Mouse (Mus musculus) heart, embryonic 14.5 days (tissue): ENCODE results near the gene Hdhd5. TPM values are rescaled to one million over a fixed set of nuclear protein-coding genes. Genes with fewer than 3 reads are reported as not detected.

Source experiments
- ATAC-seq: fragments of 200-750 bp; cut with Nextera tagmentation; 2 replicates; pipeline ENCODE4 v1.8.0; 2017; ENCODE audit warnings: low read depth, moderate TSS enrichment; ENCODE audit not compliant: insufficient number of reproducible peaks, insufficient read depth, low FRiP score
- H3K27ac ChIP-seq, 2 experiments: fragments of 200-500 bp in 1 of 2; fragments of 300-500 bp in 1 of 2; sonication (generic) in 1 of 2; replicated peaks in 1 of 2; 2 replicates each; pipeline ENCODE4 v1.5.1; 2012 to 2014; ENCODE audit warnings: low read depth in 2 of 2, low read length in 2 of 2, control low read depth in 1 of 2, mild to moderate bottlenecking in 1 of 2, mixed read lengths in 1 of 2; ENCODE audit not compliant: control insufficient read depth in 1 of 2, insufficient read depth in 1 of 2
- H3K27me3 ChIP-seq: fragments of 300-500 bp; sonication (generic); 2 replicates; pipeline ENCODE4 v1.6.1; 2014; ENCODE audit warnings: mild to moderate bottlenecking, low read length, control low read depth; ENCODE audit not compliant: control insufficient read depth, insufficient read depth
- H3K36me3 ChIP-seq: fragments of 300-500 bp; sonication (generic); 2 replicates; pipeline ENCODE4 v1.6.1; 2014; ENCODE audit warnings: mild to moderate bottlenecking, control low read depth, low read length, mixed read lengths; ENCODE audit not compliant: control insufficient read depth, insufficient read depth
- H3K4me1 ChIP-seq, 2 experiments: fragments of 200-500 bp in 1 of 2; fragments of 300-500 bp in 1 of 2; sonication (generic) in 1 of 2; 2 replicates each; pipeline ENCODE4 v1.6.1; 2012 to 2014; ENCODE audit warnings: low read length in 2 of 2, control low read depth in 1 of 2, mixed read lengths in 1 of 2; ENCODE audit not compliant: control insufficient read depth in 2 of 2, insufficient read depth in 2 of 2
- H3K4me2 ChIP-seq: fragments of 300-500 bp; sonication (generic); 2 replicates; pipeline ENCODE4 v1.6.1; 2014; ENCODE audit warnings: mild to moderate bottlenecking, low read length
- H3K4me3 ChIP-seq, 2 experiments: fragments of 200-500 bp in 1 of 2; fragments of 300-500 bp in 1 of 2; sonication (generic) in 1 of 2; 2 replicates each; pipeline ENCODE4 v1.5.1; 2012 to 2014; ENCODE audit warnings: low read length in 2 of 2, mild to moderate bottlenecking in 2 of 2, control low read depth in 1 of 2, low read depth in 1 of 2, moderate library complexity in 1 of 2; ENCODE audit not compliant: control insufficient read depth in 1 of 2, insufficient read depth in 1 of 2
- H3K9ac ChIP-seq: fragments of 300-500 bp; sonication (generic); 2 replicates; pipeline ENCODE4 v1.6.1; 2014; ENCODE audit warnings: mild to moderate bottlenecking, low read length
- H3K9me3 ChIP-seq: fragments of 300-500 bp; sonication (generic); 2 replicates; pipeline ENCODE4 v1.6.1; 2016; ENCODE audit warnings: low read length, control low read depth; ENCODE audit not compliant: control insufficient read depth
- WGBS: fragments of 180-500 bp; shearing (Covaris S2); extraction: QIAGEN DNeasy Blood & Tissue Kit; methylation state at CpG from one replicate; pipeline ENCODE4 v1.1.7; 2014; 5-methylcytosine and 5-hydroxymethylcytosine counted together
- polyA plus RNA-seq: library from polyadenylated mRNA; unstranded; fragments of >200 nt; fragmentation: Nextera tagmentation; extraction: Ambion mirVana; gene quantifications from 2 replicates; pipeline ENCODE4 v1.2.1, GENCODE M21; 2014

The Hdhd5 gene
- polyA plus RNA-seq, 1 experiment from 2014 or later, result 14.1 TPM

DNA sequence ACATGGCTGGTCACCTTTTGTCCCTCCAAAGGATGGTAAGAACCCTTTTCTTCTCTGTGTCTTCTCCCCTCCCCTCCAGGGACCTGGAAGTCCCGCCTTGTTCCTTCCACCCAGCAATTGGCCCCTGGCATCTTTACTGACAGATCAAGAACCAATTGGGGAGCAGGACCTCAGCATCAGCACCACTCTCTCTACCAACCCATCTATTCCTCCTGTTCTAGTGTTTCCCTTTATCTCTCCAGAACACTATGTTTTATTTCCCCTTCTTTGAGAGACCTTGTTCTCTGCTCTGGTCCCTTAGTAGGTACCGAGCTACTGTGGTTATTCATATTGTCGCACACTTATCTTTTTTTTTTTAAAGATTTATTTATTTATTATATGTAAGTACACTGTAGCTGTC lies 15.2 kb upstream of the Hdhd5 start:
- Histone ChIP-seq H3K4me3 (no peak overlapping the region), H3K36me3 (no peaks in the 10 kb centered on the region), H3K9ac (no peak overlapping the region), H3K27me3 (no peaks in the 10 kb centered on the region), H3K4me2 (no peak overlapping the region), H3K27ac (no peak overlapping the region), H3K4me1 (peaks cover 8% of the 10 kb centered on the region in 2 experiments; a peak in 3 of 4 replicates), H3K9me3 (no peaks in the 10 kb centered on the region)
- ATAC-seq, result no peak
- WGBS, result 93% methylated on average over 3 of the region's 3 CpGs

DNA sequence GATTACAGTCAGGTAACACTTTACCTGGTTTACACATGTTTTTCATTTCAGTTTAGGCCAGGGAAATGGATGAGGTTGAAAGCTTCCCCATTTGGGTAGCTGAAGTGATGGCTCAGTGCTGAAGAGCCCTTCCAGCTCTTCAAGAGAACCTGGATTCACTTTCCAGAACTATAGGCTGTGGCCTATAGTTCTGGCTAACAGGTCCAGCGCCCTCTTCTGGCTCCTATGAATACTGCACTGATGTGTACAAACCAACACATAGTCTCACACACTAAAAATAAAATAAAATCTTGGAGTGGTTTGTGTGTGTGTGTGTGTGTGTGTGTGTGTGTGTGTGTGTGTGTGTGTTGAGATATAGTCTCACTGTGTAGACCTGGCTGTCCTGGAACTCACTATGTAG lies 10.9 kb upstream of the Hdhd5 start:
- no peak overlapping the region for H3K4me2 ChIP-seq
- 23% methylated on average over 1 of the region's 1 CpGs for WGBS
- H3K4me1 ChIP-seq, result peaks cover 9 to 11% of the 10 kb centered on the region in 2 experiments
- no peak overlapping the region for H3K9ac ChIP-seq
- ATAC-seq, result no peak
- H3K9me3 ChIP-seq, result no peaks in the 10 kb centered on the region
- H3K4me3 ChIP-seq, result no peak overlapping the region
- H3K27ac ChIP-seq, result no peak overlapping the region
- no peaks in the 10 kb centered on the region for H3K36me3 ChIP-seq
- H3K27me3 ChIP-seq, result no peaks in the 10 kb centered on the region

DNA sequence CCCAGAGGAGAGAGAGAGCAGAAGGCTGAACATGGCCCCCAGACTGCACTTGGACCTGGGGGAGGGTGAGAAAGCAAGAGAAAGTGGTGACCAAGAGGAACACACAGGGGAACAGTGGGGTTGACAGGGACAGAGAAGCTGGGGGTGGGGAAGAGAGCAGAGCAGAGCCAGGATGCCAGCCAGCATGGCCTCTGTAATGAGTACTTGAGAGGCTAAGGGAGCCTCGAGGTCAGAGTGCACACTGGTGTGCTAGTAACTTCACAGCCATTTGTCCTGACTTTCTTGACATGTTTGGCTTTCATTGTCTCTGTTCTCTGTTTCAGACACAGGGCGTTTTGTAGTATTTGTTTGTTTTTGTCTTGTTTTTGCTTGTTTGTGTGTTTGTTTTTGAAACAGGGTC lies 10.3 kb upstream of the Hdhd5 start:
- Histone ChIP-seq H3K4me1 (peaks cover 9 to 11% of the 10 kb centered on the region in 2 experiments), H3K9me3 (no peaks in the 10 kb centered on the region)
- no peak for ATAC-seq

DNA sequence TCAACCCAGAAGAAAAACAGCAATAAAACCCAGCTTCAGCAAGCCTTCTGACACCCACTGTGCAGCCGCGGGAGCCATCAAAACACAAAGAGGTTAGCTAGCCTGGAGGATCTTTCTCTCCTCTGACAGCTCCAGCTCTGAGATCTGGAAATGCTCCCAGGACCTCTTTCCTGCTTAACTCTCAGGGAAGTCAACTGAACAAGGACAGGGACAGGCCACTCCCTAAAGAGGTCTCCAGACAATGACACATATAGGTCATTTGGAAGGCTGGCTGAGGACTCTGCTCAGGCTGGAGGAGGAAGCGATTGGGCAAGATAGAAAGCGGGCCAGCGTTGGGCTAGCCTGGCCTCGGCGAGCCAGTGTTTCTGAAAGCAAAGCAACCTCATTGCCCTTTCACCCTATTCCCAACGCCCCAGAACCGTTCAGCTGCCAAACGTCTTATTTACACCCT lies 8.7 kb upstream of the Hdhd5 start:
- Histone ChIP-seq H3K4me3 (no peak overlapping the region), H3K9me3 (no peaks in the 10 kb centered on the region), H3K9ac (peak overlapping the region; percentile 61; the same call in 1 of the 2 replicates), H3K27ac (peak overlapping the region; percentile 14 to 62), H3K36me3 (no peaks in the 10 kb centered on the region), H3K4me2 (peak overlapping the region; percentile 66), H3K4me1 (peaks cover 9 to 11% of the 10 kb centered on the region in 2 experiments), H3K27me3 (no peaks in the 10 kb centered on the region)
- peak; percentile 50; the same call in 1 of the 2 replicates for ATAC-seq
- WGBS, result 41% methylated on average over 10 of the region's 10 CpGs

More for the DNA sequence above, 10.3 kb upstream of the Hdhd5 start:
- H3K27me3 ChIP-seq, result no peaks in the 10 kb centered on the region
- H3K36me3 ChIP-seq, result no peaks in the 10 kb centered on the region
- no peak overlapping the region for H3K27ac ChIP-seq
- no peak overlapping the region for H3K9ac ChIP-seq
- WGBS, result 44% methylated on average over 2 of the region's 2 CpGs
- H3K4me3 ChIP-seq, result no peak overlapping the region
- no peak overlapping the region for H3K4me2 ChIP-seq

DNA sequence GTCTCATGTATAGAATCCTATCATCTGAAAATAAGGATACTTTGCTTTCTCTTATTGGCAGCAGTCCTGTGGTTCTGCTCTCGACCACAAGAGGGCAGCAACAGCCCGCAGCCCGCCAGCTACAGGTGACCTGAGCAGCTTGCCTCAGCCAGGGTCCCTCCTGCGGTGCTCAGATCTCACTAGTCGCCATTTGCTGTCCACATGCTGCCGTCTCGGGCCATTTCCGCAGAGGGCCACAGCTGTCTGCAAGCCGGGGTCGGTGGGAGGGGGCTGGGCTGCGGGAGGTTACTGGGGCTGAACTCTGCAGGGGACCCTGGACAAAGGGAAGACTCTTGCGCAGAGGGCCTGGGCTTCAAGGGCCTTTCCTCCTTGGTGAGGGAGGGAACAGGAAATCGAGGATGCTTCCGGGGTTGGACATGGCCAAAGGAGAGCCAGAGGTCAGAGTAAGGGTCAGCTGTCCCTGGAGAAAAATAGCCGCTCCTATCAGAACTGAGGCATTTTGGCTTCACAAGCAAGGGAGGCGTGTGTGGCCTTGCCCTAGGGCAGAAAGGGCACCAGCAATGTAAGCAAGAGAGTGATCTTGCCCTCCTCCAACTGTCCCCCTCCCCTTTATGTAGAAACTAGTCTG lies 8.1 kb upstream of the Hdhd5 start:
- H3K4me3 ChIP-seq, result peak overlapping the region; percentile 17 to 29; a peak in 1 of 4 replicates
- peak overlapping the region; percentile 61 for H3K9ac ChIP-seq
- H3K27me3 ChIP-seq, result no peaks in the 10 kb centered on the region
- H3K36me3 ChIP-seq, result no peaks in the 10 kb centered on the region
- peaks cover 9 to 11% of the 10 kb centered on the region in 2 experiments for H3K4me1 ChIP-seq
- peak; percentile 77; the same call in 1 of the 2 replicates for ATAC-seq
- peak overlapping the region; percentile 66 for H3K4me2 ChIP-seq
- WGBS, result 8% methylated on average over 16 of the region's 16 CpGs
- H3K9me3 ChIP-seq, result no peaks in the 10 kb centered on the region
- peak overlapping the region; percentile 14 to 62 for H3K27ac ChIP-seq

DNA sequence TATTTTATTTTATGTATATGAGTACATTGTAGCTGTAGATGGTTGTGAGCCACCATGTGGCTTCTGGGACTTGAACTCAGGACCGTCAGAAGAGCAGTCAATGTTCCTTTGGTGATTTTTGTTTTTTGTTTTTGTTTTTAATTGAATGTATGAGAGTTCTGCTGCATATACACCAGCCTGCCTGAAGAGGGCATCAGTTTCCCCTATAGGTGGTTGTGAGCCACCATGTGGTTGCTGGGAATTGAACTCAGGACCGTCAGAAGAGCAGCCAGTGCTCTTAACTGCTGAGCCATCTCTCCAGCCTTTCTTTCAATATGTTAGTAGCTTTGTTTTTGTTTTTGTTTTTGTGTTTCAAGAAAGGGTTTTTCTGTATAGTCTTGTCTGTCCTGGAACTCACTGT lies 5.2 kb upstream of the Hdhd5 start:
- no peak overlapping the region for H3K4me2 ChIP-seq
- WGBS, result 70% methylated on average over 2 of the region's 2 CpGs

DNA sequence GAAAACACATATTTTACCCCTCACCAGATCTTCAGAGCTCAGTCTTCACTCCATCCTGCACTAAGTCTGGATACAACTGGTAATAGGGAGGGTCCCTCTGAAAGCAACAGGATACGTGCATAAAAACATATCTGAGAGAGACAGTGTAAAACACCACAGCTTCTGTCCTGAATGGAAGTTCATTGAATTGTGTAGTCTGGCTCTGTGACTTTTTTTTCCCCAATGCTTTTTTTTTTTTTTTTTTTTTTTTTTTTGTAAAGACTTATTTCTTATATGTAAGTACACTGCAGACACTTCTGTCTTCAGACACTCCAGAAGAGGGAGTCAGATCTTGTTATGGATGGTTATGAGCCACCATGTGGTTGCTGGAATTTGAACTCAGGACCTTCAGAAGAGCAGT lies 1.5 kb upstream of the Hdhd5 start:
- Histone ChIP-seq H3K9me3 (no peaks in the 10 kb centered on the region), H3K36me3 (no peaks in the 10 kb centered on the region), H3K9ac (no peak overlapping the region), H3K4me2 (0 out of 2 replicates have a peak overlapping the region, but pooled peaks have one; percentile 84), H3K4me3 (no peak overlapping the region), H3K27me3 (no peaks in the 10 kb centered on the region), H3K4me1 (peaks cover 2 to 8% of the 10 kb centered on the region in 2 experiments; a peak in 3 of 4 replicates), H3K27ac (no peak overlapping the region)
- no peak for ATAC-seq
- WGBS, result 81% methylated on average over 1 of the region's 1 CpGs

More for the DNA sequence above, 5.2 kb upstream of the Hdhd5 start:
- no peak for ATAC-seq
- no peak overlapping the region for H3K27ac ChIP-seq
- H3K9me3 ChIP-seq, result no peaks in the 10 kb centered on the region
- no peaks in the 10 kb centered on the region for H3K27me3 ChIP-seq
- no peak overlapping the region for H3K9ac ChIP-seq
- H3K36me3 ChIP-seq, result no peaks in the 10 kb centered on the region
- peaks cover 11 to 12% of the 10 kb centered on the region in 2 experiments for H3K4me1 ChIP-seq
- H3K4me3 ChIP-seq, result no peak overlapping the region
